Mouse (Mus musculus) MEL (cell line): ENCODE measurements around the gene Fign. TPM values are rescaled to one million over a fixed set of nuclear protein-coding genes. Genes with fewer than 3 reads are reported as not detected.

Source experiments
- DNase-seq: peaks from one replicate; pipeline ENCODE4 v3.0.0; 2011; ENCODE audit warnings: low read depth, low spot score
- H3K27ac ChIP-seq: 2 replicates; pipeline ENCODE4 v1.5.1; 2012; ENCODE audit warnings: low read depth, mild to moderate bottlenecking, control low read depth, low read length, moderate library complexity; ENCODE audit not compliant: control insufficient read depth
- H3K27me3 ChIP-seq, 2 experiments: fragments of 150-350 bp in 1 of 2; sonication (generic) in 1 of 2; 2 replicates each; pipeline ENCODE4 v1.6.1; 2012; ENCODE audit warnings: low read length in 2 of 2, mild to moderate bottlenecking in 2 of 2, improper control_type of control experiment in 1 of 2, moderate library complexity in 1 of 2; ENCODE audit not compliant: insufficient read depth in 2 of 2, control insufficient read depth in 1 of 2
- H3K36me3 ChIP-seq, 2 experiments: 2 replicates each; pipeline ENCODE4 v1.6.1; 2012 to 2014; ENCODE audit warnings: low read length in 2 of 2, improper control_type of control experiment in 1 of 2, inconsistent platforms in 1 of 2, mild to moderate bottlenecking in 1 of 2; ENCODE audit not compliant: insufficient read depth in 2 of 2, control insufficient read depth in 1 of 2
- H3K4me1 ChIP-seq, 2 experiments: fragments of 150-350 bp in 1 of 2; sonication (generic) in 1 of 2; 2 replicates each; pipeline ENCODE4 v1.6.1; 2012; ENCODE audit warnings: low read length in 2 of 2, improper control_type of control experiment in 1 of 2, mild to moderate bottlenecking in 1 of 2; ENCODE audit not compliant: insufficient read depth in 2 of 2, control insufficient read depth in 1 of 2
- H3K4me3 ChIP-seq, 2 experiments: fragments of 150-350 bp in 1 of 2; sonication (generic) in 1 of 2; 2 replicates each; pipeline ENCODE4 v1.5.1; 2012; ENCODE audit warnings: low read depth in 2 of 2, low read length in 2 of 2, mild to moderate bottlenecking in 2 of 2, moderate library complexity in 2 of 2, control low read depth in 1 of 2, improper control_type of control experiment in 1 of 2; ENCODE audit not compliant: control insufficient read depth in 1 of 2, insufficient read depth in 1 of 2
- H3K79me2 ChIP-seq: 2 replicates; pipeline ENCODE4 v1.6.1; 2012; ENCODE audit warnings: mild to moderate bottlenecking, low read length, moderate library complexity; ENCODE audit not compliant: control insufficient read depth, poor library complexity, insufficient read depth
- H3K9ac ChIP-seq: 2 replicates; pipeline ENCODE4 v1.6.1; 2012; ENCODE audit warnings: low read depth, mild to moderate bottlenecking, control low read depth, low read length, moderate library complexity; ENCODE audit not compliant: control insufficient read depth, poor library complexity, severe bottlenecking
- H3K9me3 ChIP-seq: fragments of 150-350 bp; sonication (generic); replicated peaks from 2 replicates; pipeline ENCODE4 v1.6.1; 2012; ENCODE audit warnings: mild to moderate bottlenecking, low read length, improper control_type of control experiment, moderate library complexity; ENCODE audit not compliant: insufficient read depth
- CTCF ChIP-seq, 3 experiments: IDR thresholded peaks in 2 of 3; conservative IDR thresholded peaks in 1 of 3; 2 replicates each; pipeline ENCODE4 v1.5.1; 2011 to 2012; ENCODE audit warnings: low read length in 3 of 3, low read depth in 2 of 3, mild to moderate bottlenecking in 2 of 3, improper control_type of control experiment in 1 of 3, inconsistent platforms in 1 of 3, mixed read lengths in 1 of 3, moderate library complexity in 1 of 3; ENCODE audit not compliant: control insufficient read depth in 1 of 3, insufficient read depth in 1 of 3, poor library complexity in 1 of 3, severe bottlenecking in 1 of 3
- ETS1 ChIP-seq: IDR thresholded peaks from 2 replicates; pipeline ENCODE4 v1.6.1; 2012; ENCODE audit warnings: low read depth, mild to moderate bottlenecking, inconsistent platforms, low read length, improper control_type of control experiment, moderate library complexity
- GABPA ChIP-seq: IDR thresholded peaks from 2 replicates; pipeline ENCODE4 v1.6.1; 2012; ENCODE audit warnings: low read depth, mild to moderate bottlenecking, inconsistent platforms, low read length, improper control_type of control experiment, moderate library complexity
- JUND ChIP-seq: IDR thresholded peaks from 2 replicates; pipeline ENCODE4 v1.6.1; 2011; ENCODE audit warnings: low read depth, mild to moderate bottlenecking, improper control_type of control experiment, low read length
- MAFK ChIP-seq: IDR thresholded peaks from 2 replicates; pipeline ENCODE4 v1.6.1; 2011; ENCODE audit warnings: low read depth, mild to moderate bottlenecking, low read length, improper control_type of control experiment, borderline replicate concordance
- MAZ ChIP-seq: IDR thresholded peaks from 2 replicates; pipeline ENCODE4 v1.6.1; 2012; ENCODE audit warnings: low read depth, mild to moderate bottlenecking, inconsistent platforms, low read length, improper control_type of control experiment
- NELFE ChIP-seq: IDR thresholded peaks from 2 replicates; pipeline ENCODE4 v1.6.1; 2011; ENCODE audit warnings: low read depth, low read length, improper control_type of control experiment
- NRF1 ChIP-seq: IDR thresholded peaks from 2 replicates; pipeline ENCODE4 v1.6.1; 2014; ENCODE audit warnings: low read depth, mild to moderate bottlenecking, inconsistent platforms, low read length, improper control_type of control experiment, moderate library complexity; ENCODE audit not compliant: poor library complexity, insufficient read depth, severe bottlenecking
- POLR2A ChIP-seq, 2 experiments: IDR thresholded peaks; 2 replicates each; pipeline ENCODE4 v1.6.1; 2011 to 2012; ENCODE audit warnings: low read length in 2 of 2, mild to moderate bottlenecking in 2 of 2, control low read depth in 1 of 2, improper control_type of control experiment in 1 of 2, low read depth in 1 of 2, moderate library complexity in 1 of 2; ENCODE audit not compliant: control insufficient read depth in 1 of 2, insufficient read depth in 1 of 2, poor library complexity in 1 of 2
- POLR2AphosphoS2 ChIP-seq: IDR thresholded peaks from 2 replicates; pipeline ENCODE4 v1.6.1; 2011; ENCODE audit warnings: low read length, improper control_type of control experiment
- POLR2AphosphoS5 ChIP-seq: IDR thresholded peaks from 2 replicates; pipeline ENCODE4 v1.6.1; 2012; ENCODE audit warnings: low read depth, borderline replicate concordance, mild to moderate bottlenecking, inconsistent platforms, low read length, moderate library complexity, mixed read lengths
- RAD21 ChIP-seq: IDR thresholded peaks from 2 replicates; pipeline ENCODE4 v1.6.1; 2011; ENCODE audit warnings: mild to moderate bottlenecking, low read depth, low read length, improper control_type of control experiment
- RCOR1 ChIP-seq: IDR thresholded peaks from 2 replicates; pipeline ENCODE4 v1.6.1; 2012; ENCODE audit warnings: low read depth, mild to moderate bottlenecking, inconsistent platforms, low read length, improper control_type of control experiment
- SIN3A ChIP-seq: IDR thresholded peaks from 2 replicates; pipeline ENCODE4 v1.6.1; 2012; ENCODE audit warnings: low read length, improper control_type of control experiment, inconsistent platforms
- TBP ChIP-seq: IDR thresholded peaks from 2 replicates; pipeline ENCODE4 v1.8.0; 2011; ENCODE audit warnings: low read depth, low read length, improper control_type of control experiment
- TCF12 ChIP-seq: IDR thresholded peaks from 2 replicates; pipeline ENCODE4 v1.6.1; 2014; ENCODE audit warnings: low read depth, mild to moderate bottlenecking, inconsistent platforms, low read length, improper control_type of control experiment, moderate library complexity
- UBTF ChIP-seq: IDR thresholded peaks from 2 replicates; pipeline ENCODE4 v1.6.1; 2012; ENCODE audit warnings: low read depth, mild to moderate bottlenecking, inconsistent platforms, low read length, improper control_type of control experiment, moderate library complexity, borderline replicate concordance; ENCODE audit not compliant: insufficient read depth
- USF1 ChIP-seq: IDR thresholded peaks from 2 replicates; pipeline ENCODE4 v1.6.1; 2014; ENCODE audit warnings: low read depth, mild to moderate bottlenecking, inconsistent platforms, low read length, improper control_type of control experiment, moderate library complexity
- ZC3H11A ChIP-seq: IDR thresholded peaks from 2 replicates; pipeline ENCODE4 v1.6.1; 2012; ENCODE audit warnings: low read depth, mild to moderate bottlenecking, inconsistent platforms, low read length, improper control_type of control experiment
- polyA plus RNA-seq, 2 experiments: library from polyadenylated mRNA; stranded (reverse) in 1 of 2; unstranded in 1 of 2; fragments of >175 nt in 1 of 2; fragments of >200 nt in 1 of 2; gene quantifications; 2 replicates each; pipeline versions ENCODE4 v1.2.1 to v1.2.4; 2012; ENCODE audit warnings: low replicate concordance in 2 of 2, low read depth in 1 of 2; ENCODE audit not compliant: insufficient read length in 2 of 2, insufficient read depth in 1 of 2, missing spikeins in 1 of 2
- total RNA-seq: library from RNA; depleted of rRNA; stranded (reverse); fragments of 300-350 nt; gene quantifications from 2 replicates; pipeline ENCODE4 v1.2.3, GENCODE M21; 2012

Gene Fign
- total and polyA plus RNA-seq, 3 experiments: not detected

GRCm38 (mm10) chr2:64059477-64059876, 38.4 kb downstream of the Fign start:
- Histone ChIP-seq H3K36me3 (no peaks in the 10 kb centered on the region), H3K27ac (no peak overlapping the region), H3K9ac (no peak overlapping the region), H3K4me1 (no peaks in the 10 kb centered on the region), H3K79me2 (no peaks in the 10 kb centered on the region), H3K4me3 (no peak overlapping the region), H3K27me3 (no peaks in the 10 kb centered on the region), H3K9me3 (no peaks in the 10 kb centered on the region)
- DNase-seq: no peak
- no peak for TF ChIP-seq POLR2AphosphoS5
- TF ChIP-seq RAD21: no peak
- TF ChIP-seq SIN3A: no peak
- TF ChIP-seq POLR2AphosphoS2: no peak
- TF ChIP-seq USF1: no peak
- no peak for TF ChIP-seq UBTF
- no peak for TF ChIP-seq ZC3H11A
- no peak for TF ChIP-seq ETS1
- no peak for TF ChIP-seq JUND
- TF ChIP-seq MAZ: no peak

- no peaks in the 10 kb centered on the region for H3K36me3 ChIP-seq
- H3K9ac ChIP-seq: no peak overlapping the region
- no peak overlapping the region for H3K27ac ChIP-seq
- TF ChIP-seq RCOR1 (no peak), CTCF (IDR thresholded peaks at IDR 0.05 in 2 of 3, conservative IDR thresholded peaks at IDR 0.05 in 1 of 3; ENCODE audit: control insufficient read depth in 1 of 3, insufficient read depth in 1 of 3, low read depth in 2 of 3, low read length in 3 of 3, poor library complexity in 1 of 3, severe bottlenecking in 1 of 3) (no peak), NELFE (no peak), GABPA (no peak), POLR2A (IDR thresholded peaks at IDR 0.05; ENCODE audit: control insufficient read depth in 1 of 2, insufficient read depth in 1 of 2, low read depth in 1 of 2, low read length in 2 of 2, poor library complexity in 1 of 2) (no peak), TBP (no peak), MAFK (no peak), NRF1 (no peak), TCF12 (no peak)
- no peak overlapping the region for H3K4me3 ChIP-seq
- no peaks in the 10 kb centered on the region for H3K27me3 ChIP-seq
- no peaks in the 10 kb centered on the region for H3K4me1 ChIP-seq
- DNase-seq: no peak
- no peaks in the 10 kb centered on the region for H3K9me3 ChIP-seq
- no peaks in the 10 kb centered on the region for H3K79me2 ChIP-seq
Measured at GRCm38 (mm10) chr2:64048142-64048541, 49.7 kb downstream of the Fign start.
